Mouse (Mus musculus) heart, postnatal 0 days (tissue): ENCODE data around the gene Zfp867. TPM values are rescaled to one million over a fixed set of nuclear protein-coding genes. Genes with fewer than 3 reads are reported as not detected.

Experiments used
- ATAC-seq: fragments of 200-750 bp; cut with Nextera tagmentation; 2 replicates; pipeline ENCODE4 v1.8.0; 2017; ENCODE audit warnings: low read depth, moderate number of reproducible peaks, moderate library complexity; ENCODE audit not compliant: insufficient read depth
- DNase-seq: peaks from one replicate; pipeline ENCODE4 v3.0.0-alpha.2; 2016; ENCODE audit warnings: low spot score
- H3K27ac ChIP-seq: fragments of 300-500 bp; sonication (generic); 2 replicates; pipeline ENCODE4 v1.5.1; 2014; ENCODE audit warnings: low read depth, mild to moderate bottlenecking
- H3K27me3 ChIP-seq: fragments of 300-500 bp; sonication (generic); 2 replicates; pipeline ENCODE4 v1.6.1; 2014; ENCODE audit warnings: low read length, mixed read lengths; ENCODE audit not compliant: control insufficient read depth, insufficient read depth
- H3K36me3 ChIP-seq: fragments of 300-500 bp; sonication (generic); replicated peaks from 2 replicates; pipeline ENCODE4 v1.6.1; 2014; ENCODE audit warnings: low read length, mixed read lengths; ENCODE audit not compliant: control insufficient read depth, insufficient read depth
- H3K4me1 ChIP-seq: fragments of 300-500 bp; sonication (generic); 2 replicates; pipeline ENCODE4 v1.6.1; 2014; ENCODE audit warnings: antibody characterized with exemption; ENCODE audit not compliant: control insufficient read depth, insufficient read depth
- H3K4me2 ChIP-seq: fragments of 300-500 bp; sonication (generic); 2 replicates; pipeline ENCODE4 v1.6.1; 2014; ENCODE audit warnings: low read depth, mild to moderate bottlenecking, low read length, moderate library complexity
- H3K4me3 ChIP-seq: fragments of 300-500 bp; sonication (generic); 2 replicates; pipeline ENCODE4 v1.5.1; 2014; ENCODE audit warnings: low read depth, low read length
- H3K9ac ChIP-seq: fragments of 300-500 bp; sonication (generic); replicated peaks from 2 replicates; pipeline ENCODE4 v1.6.1; 2014; ENCODE audit warnings: low read depth, low read length, mixed read lengths
- H3K9me3 ChIP-seq: fragments of 300-500 bp; sonication (generic); replicated peaks from 2 replicates; pipeline ENCODE4 v1.6.1; 2016; ENCODE audit warnings: low read length; ENCODE audit not compliant: control insufficient read depth
- CTCF ChIP-seq: IDR thresholded peaks from 2 replicates; pipeline ENCODE4 v1.5.1; 2016; ENCODE audit warnings: antibody characterized with exemption, control low read depth, low read depth
- EP300 ChIP-seq: IDR thresholded peaks from 2 replicates; pipeline ENCODE4 v1.6.1; 2016; ENCODE audit warnings: antibody characterized with exemption, low read depth
- WGBS: fragments of 180-500 bp; shearing (Covaris S2); extraction: QIAGEN DNeasy Blood & Tissue Kit; methylation state at CpG from one replicate; pipeline ENCODE4 v1.1.7; 2014; 5-methylcytosine and 5-hydroxymethylcytosine counted together
- polyA plus RNA-seq: library from polyadenylated mRNA; unstranded; fragments of >200 nt; fragmentation: Nextera tagmentation; extraction: Ambion mirVana; gene quantifications from 2 replicates; pipeline ENCODE4 v1.2.1, GENCODE M21; 2015
- total RNA-seq: library from RNA; depleted of rRNA; stranded (reverse); fragments of >200 nt; gene quantifications from 2 replicates; pipeline ENCODE4 v1.2.3, GENCODE M21; 2014; ENCODE audit warnings: low replicate concordance

The Zfp867 gene
- total and polyA plus RNA-seq, 2 experiments from 2014 or later = 6.4 to 8.3 TPM

DNA sequence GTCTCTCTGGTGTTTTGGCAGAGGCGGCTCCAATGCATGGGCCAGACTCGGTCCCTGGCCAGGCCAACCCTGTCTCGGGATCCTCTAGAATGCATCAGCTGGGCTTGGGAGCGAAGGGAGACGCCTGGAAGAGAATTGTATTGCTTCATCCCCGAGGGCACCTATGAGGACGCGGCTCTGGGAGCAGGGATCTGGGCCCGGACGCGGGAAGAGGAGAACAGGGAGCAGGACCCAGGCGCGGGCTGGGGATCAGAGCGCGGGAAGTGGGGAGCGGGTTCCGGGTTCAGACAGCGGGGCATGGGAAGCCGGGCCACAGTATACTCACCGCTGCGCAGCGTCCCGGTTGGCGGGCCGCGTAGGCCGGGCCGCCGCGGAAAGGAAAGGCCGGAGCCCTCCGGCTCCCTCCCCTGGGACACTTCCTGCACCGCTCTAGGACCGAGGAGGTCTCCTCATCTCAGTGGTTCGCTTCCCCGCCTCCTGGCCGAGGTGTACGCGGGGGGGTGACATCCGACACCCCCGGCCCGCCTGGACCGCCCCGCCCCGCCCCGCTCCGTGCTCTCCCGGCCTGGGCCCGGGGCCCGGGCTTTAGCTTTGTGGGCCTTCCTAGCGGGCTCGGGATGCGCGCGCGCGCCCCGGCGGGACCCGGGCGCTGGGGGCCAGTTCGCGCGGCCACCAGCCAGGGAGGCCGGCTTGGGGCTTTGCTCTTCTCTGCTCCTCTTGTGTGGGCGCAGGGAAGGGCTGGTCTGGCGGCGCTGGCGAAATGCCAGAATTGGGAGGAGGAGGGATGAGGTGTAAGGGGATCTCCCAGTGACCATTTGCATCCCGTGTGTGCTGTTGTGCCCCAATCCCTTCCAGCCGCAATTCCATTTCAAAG, 33.8 kb upstream of the Zfp867 start:
- no peaks in the 10 kb centered on the region for H3K27me3 ChIP-seq
- no peaks in the 10 kb centered on the region for H3K9me3 ChIP-seq
- WGBS = under 1% methylated on average over 66 of the region's 71 CpGs
- H3K27ac ChIP-seq = peak overlapping the region; percentile 91
- H3K4me1 ChIP-seq = peaks cover 14% of the 10 kb centered on the region
- H3K36me3 ChIP-seq = peaks cover 30% of the 10 kb centered on the region
- peak overlapping the region; percentile 93 for H3K4me2 ChIP-seq
- peak overlapping the region; percentile 79 for H3K4me3 ChIP-seq
- H3K9ac ChIP-seq = peak overlapping the region; percentile 90
- peak; percentile 89 for DNase-seq
- TF ChIP-seq CTCF = no peak
- TF ChIP-seq EP300 = 0 out of 2 replicates have a peak, but pooled peaks have one; percentile 23
- ATAC-seq = peak; percentile 95

DNA sequence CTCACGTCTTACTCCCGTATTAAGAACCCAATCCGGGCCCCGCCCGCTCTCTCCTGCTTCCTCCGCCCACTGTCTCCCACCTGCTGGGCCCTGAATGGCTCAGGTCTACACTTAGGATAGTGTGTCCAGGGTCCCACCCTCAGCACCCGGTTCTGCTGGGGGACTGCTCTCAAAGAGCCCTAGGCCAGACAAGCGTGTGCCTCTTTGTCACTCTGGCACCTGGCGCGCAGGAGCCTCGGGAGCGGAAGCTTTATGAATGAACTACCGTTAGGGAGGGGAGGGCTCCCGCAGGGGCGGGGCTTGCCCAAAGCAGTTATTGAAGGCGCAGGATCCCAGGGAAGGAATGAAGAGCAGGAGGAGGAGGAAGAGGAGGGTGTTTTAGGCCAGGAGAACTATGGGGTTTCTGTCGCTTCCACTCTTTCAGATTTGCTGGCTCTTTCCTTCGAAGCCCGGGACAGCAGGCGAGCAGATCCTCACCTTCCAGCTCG, 33.1 kb upstream of the Zfp867 start:
- DNase-seq (peak; percentile 44), ATAC-seq (peak; percentile 12; the same call in 1 of the 2 replicates)
- WGBS = 2% methylated on average over 20 of the region's 21 CpGs
- peaks cover 37% of the 10 kb centered on the region for H3K36me3 ChIP-seq
- H3K27me3 ChIP-seq = no peaks in the 10 kb centered on the region
- H3K4me2 ChIP-seq = peak overlapping the region; percentile 93
- peak overlapping the region; percentile 91 for H3K27ac ChIP-seq
- H3K9ac ChIP-seq = peak overlapping the region; percentile 90
- no peaks in the 10 kb centered on the region for H3K9me3 ChIP-seq
- TF ChIP-seq CTCF = no peak
- no peak for TF ChIP-seq EP300
- H3K4me1 ChIP-seq = peaks cover 14% of the 10 kb centered on the region
- H3K4me3 ChIP-seq = peak overlapping the region; percentile 79

- Histone ChIP-seq H3K36me3 (peaks cover 69% of the 10 kb centered on the region), H3K27me3 (no peaks in the 10 kb centered on the region), H3K4me3 (no peak overlapping the region), H3K9ac (no peak overlapping the region), H3K4me2 (no peak overlapping the region), H3K9me3 (no peaks in the 10 kb centered on the region), H3K4me1 (peaks cover 11% of the 10 kb centered on the region), H3K27ac (no peak overlapping the region)
- 84% methylated on average over 5 of the region's 5 CpGs for WGBS
- no peak for TF ChIP-seq EP300
- TF ChIP-seq CTCF = no peak
- no peak for DNase-seq
- ATAC-seq = no peak
These were observed 29.9 kb upstream of the Zfp867 start for GRCm38 (mm10) chr11:59501978-59502700.

- peaks cover 88% of the 10 kb centered on the region for H3K36me3 ChIP-seq
- 88% methylated on average over 7 of the region's 7 CpGs for WGBS
- H3K27ac ChIP-seq = no peak overlapping the region
- ATAC-seq (no peak), DNase-seq (no peak)
- no peaks in the 10 kb centered on the region for H3K4me1 ChIP-seq
- H3K27me3 ChIP-seq = no peaks in the 10 kb centered on the region
- no peak for TF ChIP-seq EP300
- no peak for TF ChIP-seq CTCF
- H3K4me3 ChIP-seq = no peak overlapping the region
- H3K9me3 ChIP-seq = no peaks in the 10 kb centered on the region
- H3K9ac ChIP-seq = no peak overlapping the region
- no peak overlapping the region for H3K4me2 ChIP-seq
These were observed 25.5 kb upstream of the Zfp867 start for GRCm38 (mm10) chr11:59497747-59498146.

DNA sequence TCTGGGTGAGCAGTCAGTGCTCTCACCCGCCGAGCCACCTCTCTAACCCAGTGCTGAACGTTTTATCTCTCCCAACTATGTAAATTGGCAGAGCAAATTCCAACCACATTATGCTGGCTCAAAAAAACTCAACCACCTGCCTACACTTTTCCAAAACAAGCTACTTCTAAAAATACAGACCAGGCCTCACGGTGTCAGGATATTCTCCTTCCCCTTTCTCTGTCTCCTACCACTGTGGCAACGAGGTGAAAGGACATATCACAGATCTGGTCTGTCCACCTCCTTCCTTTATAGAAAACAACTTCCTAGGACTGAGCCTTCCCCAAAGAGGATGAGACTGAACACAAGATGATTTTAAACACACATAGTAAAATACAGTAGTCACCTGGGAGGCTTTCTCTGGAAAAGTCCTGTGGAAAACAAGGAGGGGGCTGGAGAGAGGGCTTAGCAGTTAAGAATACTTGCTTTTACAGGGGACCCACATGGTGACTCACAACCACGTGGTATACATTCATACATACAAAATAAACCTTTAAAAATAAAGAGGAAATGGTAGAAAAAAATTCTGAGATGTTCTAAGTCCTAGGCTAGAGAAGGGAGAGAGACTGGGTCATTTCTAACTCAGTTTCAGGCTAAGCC, 24.5 kb upstream of the Zfp867 start:
- Histone ChIP-seq H3K4me2 (no peak overlapping the region), H3K4me3 (no peak overlapping the region), H3K27ac (no peak overlapping the region), H3K9me3 (no peaks in the 10 kb centered on the region), H3K27me3 (no peaks in the 10 kb centered on the region), H3K9ac (no peak overlapping the region), H3K4me1 (no peaks in the 10 kb centered on the region), H3K36me3 (peaks cover 88% of the 10 kb centered on the region)
- 49% methylated on average over 6 of the region's 6 CpGs for WGBS
- DNase-seq = no peak
- TF ChIP-seq CTCF = no peak
- TF ChIP-seq EP300 = no peak
- no peak for ATAC-seq
